Mouse (Mus musculus): ENCODE measurements around the gene Ppp1r12a. TPM values are rescaled to one million over a fixed set of nuclear protein-coding genes. Genes with fewer than 3 reads are reported as not detected.
A peak's percentile ranks its signal among the peaks of the same experiment; 100 is the strongest.

The Ppp1r12a gene
- polyA plus RNA-seq, 1 experiment from 2014 or later: 74.0 TPM

GRCm38 (mm10) chr10:108203440-108203839 is 41.4 kb downstream of the Ppp1r12a start:
- Histone ChIP-seq H3K4me3 (replicated peaks; ENCODE audit: low read depth, low read length) (no peak overlapping the region), H3K9ac (ENCODE audit: low read depth, low read length) (no peak overlapping the region), H3K4me2 (ENCODE audit: low read length) (no peak overlapping the region), H3K27me3 (ENCODE audit: insufficient read depth, low read length) (no peaks in the 10 kb centered on the region), H3K9me3 (replicated peaks; ENCODE audit: low read length) (no peaks in the 10 kb centered on the region), H3K36me3 (ENCODE audit: insufficient read depth, low read length) (no peaks in the 10 kb centered on the region), H3K27ac (no peak overlapping the region), H3K4me1 (replicated peaks; ENCODE audit: insufficient read depth, low read length) (no peaks in the 10 kb centered on the region)
- no peak for ATAC-seq (replicated peaks; ENCODE audit: low FRiP score, low read depth)
- no peak for DNase-seq (ENCODE audit: low spot score)
- TF ChIP-seq CTCF (IDR thresholded peaks at IDR 0.05; ENCODE audit: low read depth): no peak

GRCm38 (mm10) chr10:108209396-108209795 is 47.4 kb downstream of the Ppp1r12a start:
- H3K4me3 ChIP-seq (replicated peaks; ENCODE audit: low read depth, low read length): no peak overlapping the region
- no peak overlapping the region for H3K4me2 ChIP-seq (ENCODE audit: low read length)
- H3K27me3 ChIP-seq (ENCODE audit: insufficient read depth, low read length): no peaks in the 10 kb centered on the region
- H3K27ac ChIP-seq: no peak overlapping the region
- no peak for TF ChIP-seq CTCF (IDR thresholded peaks at IDR 0.05; ENCODE audit: low read depth)
- no peaks in the 10 kb centered on the region for H3K9me3 ChIP-seq (replicated peaks; ENCODE audit: low read length)
- ATAC-seq (replicated peaks; ENCODE audit: low FRiP score, low read depth) (no peak), DNase-seq (ENCODE audit: low spot score) (no peak)
- 78% methylated on average over 5 of the region's 5 CpGs for WGBS
- H3K9ac ChIP-seq (ENCODE audit: low read depth, low read length): no peak overlapping the region
- no peaks in the 10 kb centered on the region for H3K36me3 ChIP-seq (ENCODE audit: insufficient read depth, low read length)
- H3K4me1 ChIP-seq (replicated peaks; ENCODE audit: insufficient read depth, low read length): no peaks in the 10 kb centered on the region

DNA sequence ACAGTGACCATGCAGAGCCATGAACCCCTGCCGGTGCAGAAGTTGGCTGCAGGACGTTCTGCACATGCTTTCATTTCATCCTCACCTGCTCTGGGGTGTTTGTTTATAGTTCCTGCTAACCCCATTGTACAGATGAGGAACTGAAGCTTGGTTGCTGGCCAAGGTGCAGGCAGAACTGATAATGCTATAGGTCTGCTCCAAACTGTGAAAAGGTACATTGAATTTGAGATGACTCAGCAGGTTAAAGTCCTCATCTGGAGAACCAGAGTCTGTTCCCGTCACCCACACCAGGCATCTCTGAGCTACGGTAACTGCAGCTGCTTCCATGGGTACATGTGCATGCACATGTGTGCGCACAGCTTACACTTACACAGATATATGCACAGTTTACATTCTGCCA is 62.4 kb downstream of the Ppp1r12a start:
- Histone ChIP-seq H3K9me3 (replicated peaks; ENCODE audit: low read length) (no peaks in the 10 kb centered on the region), H3K9ac (ENCODE audit: low read depth, low read length) (no peak overlapping the region), H3K4me2 (ENCODE audit: low read length) (no peak overlapping the region), H3K36me3 (ENCODE audit: insufficient read depth, low read length) (peaks cover 4% of the 10 kb centered on the region; the same call in 1 of the 2 replicates), H3K27ac (no peak overlapping the region), H3K4me1 (replicated peaks; ENCODE audit: insufficient read depth, low read length) (no peaks in the 10 kb centered on the region), H3K27me3 (ENCODE audit: insufficient read depth, low read length) (no peaks in the 10 kb centered on the region), H3K4me3 (replicated peaks; ENCODE audit: low read depth, low read length) (no peak overlapping the region)
- TF ChIP-seq CTCF (IDR thresholded peaks at IDR 0.05; ENCODE audit: low read depth): no peak
- ATAC-seq (replicated peaks; ENCODE audit: low FRiP score, low read depth): no peak
- DNase-seq (ENCODE audit: low spot score): no peak
- 88% methylated on average over 5 of the region's 5 CpGs for WGBS

GRCm38 (mm10) chr10:108237049-108237448 is 75.1 kb downstream of the Ppp1r12a start:
- ATAC-seq (replicated peaks; ENCODE audit: low FRiP score, low read depth) (no peak), DNase-seq (ENCODE audit: low spot score) (no peak)
- no peak overlapping the region for H3K4me3 ChIP-seq (replicated peaks; ENCODE audit: low read depth, low read length)
- no peak overlapping the region for H3K27ac ChIP-seq
- no peaks in the 10 kb centered on the region for H3K9me3 ChIP-seq (replicated peaks; ENCODE audit: low read length)
- no peak overlapping the region for H3K9ac ChIP-seq (ENCODE audit: low read depth, low read length)
- 0 out of 2 replicates have a peak, but pooled peaks cover 5% of the 10 kb centered on the region for H3K4me1 ChIP-seq (replicated peaks; ENCODE audit: insufficient read depth, low read length)
- peaks cover 15% of the 10 kb centered on the region; the same call in 1 of the 2 replicates for H3K36me3 ChIP-seq (ENCODE audit: insufficient read depth, low read length)
- no peaks in the 10 kb centered on the region for H3K27me3 ChIP-seq (ENCODE audit: insufficient read depth, low read length)
- TF ChIP-seq CTCF (IDR thresholded peaks at IDR 0.05; ENCODE audit: low read depth): no peak
- H3K4me2 ChIP-seq (ENCODE audit: low read length): no peak overlapping the region
- 82% methylated on average over 3 of the region's 3 CpGs for WGBS

GRCm38 (mm10) chr10:108239061-108239460 is 77.1 kb downstream of the Ppp1r12a start:
- Histone ChIP-seq H3K4me2 (ENCODE audit: low read length) (no peak overlapping the region), H3K4me1 (replicated peaks; ENCODE audit: insufficient read depth, low read length) (0 out of 2 replicates have a peak, but pooled peaks cover 5% of the 10 kb centered on the region), H3K27ac (no peak overlapping the region), H3K27me3 (ENCODE audit: insufficient read depth, low read length) (no peaks in the 10 kb centered on the region), H3K9ac (ENCODE audit: low read depth, low read length) (no peak overlapping the region), H3K9me3 (replicated peaks; ENCODE audit: low read length) (no peaks in the 10 kb centered on the region), H3K4me3 (replicated peaks; ENCODE audit: low read depth, low read length) (no peak overlapping the region), H3K36me3 (ENCODE audit: insufficient read depth, low read length) (peaks cover 20% of the 10 kb centered on the region; the same call in 1 of the 2 replicates)
- DNase-seq (ENCODE audit: low spot score) (peak; percentile 19), ATAC-seq (replicated peaks; ENCODE audit: low FRiP score, low read depth) (no peak)
- TF ChIP-seq CTCF (IDR thresholded peaks at IDR 0.05; ENCODE audit: low read depth): no peak
- WGBS: 51% methylated on average over 10 of the region's 10 CpGs

DNA sequence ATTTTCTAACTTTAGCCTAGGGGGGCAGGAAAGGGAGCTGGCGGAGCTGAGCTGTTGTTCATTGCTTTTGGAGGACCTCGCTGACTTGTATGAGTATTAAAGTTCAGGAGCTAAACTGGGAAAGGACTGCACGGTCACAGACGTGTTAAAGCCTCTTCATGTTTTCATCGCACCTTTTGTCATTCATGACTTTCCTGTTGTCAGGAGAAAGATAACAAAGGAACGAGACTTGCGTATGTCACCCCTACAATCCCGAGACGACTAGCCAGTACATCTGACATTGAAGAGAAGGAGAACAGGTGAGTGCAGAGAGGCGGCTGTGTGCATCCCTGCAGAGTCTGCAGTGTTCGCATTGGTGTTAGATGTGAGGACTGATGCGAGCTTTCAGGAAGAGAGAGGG is 88.7 kb downstream of the Ppp1r12a start:
- 90% methylated on average over 12 of the region's 12 CpGs for WGBS

GRCm38 (mm10) chr10:108251181-108251580 is 89.2 kb downstream of the Ppp1r12a start:
- Histone ChIP-seq H3K36me3 (ENCODE audit: insufficient read depth, low read length) (peaks cover 25% of the 10 kb centered on the region), H3K4me3 (replicated peaks; ENCODE audit: low read depth, low read length) (no peak overlapping the region), H3K4me2 (ENCODE audit: low read length) (no peak overlapping the region), H3K4me1 (replicated peaks; ENCODE audit: insufficient read depth, low read length) (no peaks in the 10 kb centered on the region), H3K9ac (ENCODE audit: low read depth, low read length) (no peak overlapping the region), H3K9me3 (replicated peaks; ENCODE audit: low read length) (no peaks in the 10 kb centered on the region), H3K27ac (no peak overlapping the region), H3K27me3 (ENCODE audit: insufficient read depth, low read length) (no peaks in the 10 kb centered on the region)
- 75% methylated on average over 1 of the region's 2 CpGs for WGBS
- no peak for TF ChIP-seq CTCF (IDR thresholded peaks at IDR 0.05; ENCODE audit: low read depth)
- ATAC-seq (replicated peaks; ENCODE audit: low FRiP score, low read depth) (no peak), DNase-seq (ENCODE audit: low spot score) (no peak)

More for the DNA sequence above, 88.7 kb downstream of the Ppp1r12a start:
- no peaks in the 10 kb centered on the region for H3K9me3 ChIP-seq (replicated peaks; ENCODE audit: low read length)
- no peak for ATAC-seq (replicated peaks; ENCODE audit: low FRiP score, low read depth)
- no peak for DNase-seq (ENCODE audit: low spot score)
- TF ChIP-seq CTCF (IDR thresholded peaks at IDR 0.05; ENCODE audit: low read depth): no peak
- H3K4me1 ChIP-seq (replicated peaks; ENCODE audit: insufficient read depth, low read length): no peaks in the 10 kb centered on the region
- H3K27me3 ChIP-seq (ENCODE audit: insufficient read depth, low read length): no peaks in the 10 kb centered on the region
- H3K36me3 ChIP-seq (ENCODE audit: insufficient read depth, low read length): peaks cover 20% of the 10 kb centered on the region
- H3K27ac ChIP-seq: no peak overlapping the region
- H3K9ac ChIP-seq (ENCODE audit: low read depth, low read length): no peak overlapping the region
- no peak overlapping the region for H3K4me2 ChIP-seq (ENCODE audit: low read length)
- no peak overlapping the region for H3K4me3 ChIP-seq (replicated peaks; ENCODE audit: low read depth, low read length)
